Mouse (Mus musculus): Measurements from ENCODE around the gene Pcdh7.

Gene Pcdh7

DNA sequence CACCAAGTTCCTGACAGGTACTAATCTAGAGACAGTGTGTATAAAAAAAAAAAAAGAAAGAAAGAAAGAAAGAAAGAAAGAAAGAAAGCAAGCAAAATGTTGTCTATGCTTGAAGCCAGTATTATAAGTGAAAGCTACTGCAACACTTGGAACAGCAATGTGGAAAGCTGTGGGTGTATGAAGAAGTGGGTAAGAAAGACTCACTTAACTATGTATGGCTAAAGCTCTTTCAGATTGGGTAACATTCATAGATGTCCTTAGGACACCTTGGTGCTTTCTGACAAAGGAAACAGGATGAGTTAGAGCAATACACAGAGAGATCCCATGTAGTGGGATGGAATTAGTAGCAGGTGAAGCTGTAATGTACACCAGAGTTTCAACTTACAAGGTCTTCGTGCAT lies 32.6 kb downstream of the Pcdh7 start:
- DNase-seq, result no peak

DNA sequence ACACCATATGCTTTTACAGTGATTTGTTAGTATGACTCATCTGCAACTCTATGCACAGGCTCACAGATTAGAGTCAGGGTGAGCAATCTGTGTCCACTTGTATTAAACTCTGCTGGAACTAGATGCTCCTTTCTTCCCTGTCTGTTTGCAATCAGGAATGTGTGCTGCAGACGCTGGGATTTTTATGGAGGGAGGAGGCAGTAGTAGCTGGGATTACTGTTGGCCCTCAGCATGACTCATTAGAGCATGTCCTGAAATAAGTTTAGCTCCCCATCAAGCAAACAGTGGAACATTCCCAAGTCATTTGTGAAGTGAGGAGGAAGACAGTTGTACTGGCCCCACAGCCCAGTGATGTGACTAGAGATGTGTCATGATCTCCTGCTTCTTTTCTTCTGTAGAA lies 38.0 kb downstream of the Pcdh7 start:
- DNase-seq, result peak; percentile 3

DNA sequence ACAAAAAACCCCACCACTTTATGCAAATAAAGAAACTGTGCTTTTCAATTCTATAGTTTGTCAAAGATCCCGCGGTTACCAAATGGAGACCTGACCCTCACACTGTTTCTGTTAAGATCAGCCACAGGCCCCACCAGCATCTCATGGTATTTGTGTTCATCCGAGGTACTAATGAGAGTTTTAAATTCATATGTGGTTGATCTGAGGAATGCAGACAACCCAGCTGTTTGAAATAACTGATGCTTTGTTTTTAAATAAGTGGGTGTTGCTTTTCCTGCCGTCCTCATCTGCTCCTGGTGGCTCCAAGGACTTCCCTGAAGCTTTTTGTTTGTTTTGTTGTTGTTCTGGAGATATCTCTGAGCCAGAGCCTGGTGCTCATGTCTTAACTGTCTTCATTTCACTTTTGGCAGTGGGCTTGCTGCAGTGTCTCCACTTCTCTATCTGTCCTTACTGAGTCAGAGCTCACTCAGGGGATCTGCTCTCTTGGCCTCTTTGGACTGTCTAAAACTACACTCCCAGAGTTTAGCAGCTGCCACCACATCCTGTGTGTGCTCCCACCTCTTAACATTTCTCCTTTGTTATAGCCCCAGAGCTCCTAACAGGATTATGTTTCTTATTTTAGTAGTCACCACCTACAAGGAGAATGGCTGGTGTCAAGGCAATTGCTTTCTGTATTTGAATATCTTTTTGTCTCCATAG lies 39.1 kb downstream of the Pcdh7 start:
- peak; percentile 4 for DNase-seq

DNA sequence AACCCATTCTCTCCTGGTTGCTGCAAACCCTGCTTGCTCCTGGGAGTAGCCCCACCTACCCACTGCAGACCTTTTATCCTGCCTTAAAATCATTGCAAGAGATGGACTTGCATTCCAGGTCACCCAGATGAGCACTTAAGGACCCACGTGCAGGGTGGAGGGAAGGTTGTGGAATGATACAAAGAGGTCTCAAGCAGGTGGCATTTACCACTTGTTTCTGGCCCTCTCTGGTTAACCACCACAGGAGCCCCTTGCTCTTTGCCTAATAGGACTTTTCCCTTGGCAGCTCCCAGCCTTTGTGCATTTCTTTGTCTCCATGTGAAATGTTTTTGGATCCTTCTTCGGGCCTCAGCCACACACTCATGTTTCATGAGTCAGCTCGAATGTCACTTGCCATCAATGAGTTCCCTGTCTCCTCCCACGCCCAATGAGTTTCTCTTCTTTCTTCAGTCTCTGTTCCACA lies 39.7 kb downstream of the Pcdh7 start:
- peak; percentile 2 for DNase-seq

DNA sequence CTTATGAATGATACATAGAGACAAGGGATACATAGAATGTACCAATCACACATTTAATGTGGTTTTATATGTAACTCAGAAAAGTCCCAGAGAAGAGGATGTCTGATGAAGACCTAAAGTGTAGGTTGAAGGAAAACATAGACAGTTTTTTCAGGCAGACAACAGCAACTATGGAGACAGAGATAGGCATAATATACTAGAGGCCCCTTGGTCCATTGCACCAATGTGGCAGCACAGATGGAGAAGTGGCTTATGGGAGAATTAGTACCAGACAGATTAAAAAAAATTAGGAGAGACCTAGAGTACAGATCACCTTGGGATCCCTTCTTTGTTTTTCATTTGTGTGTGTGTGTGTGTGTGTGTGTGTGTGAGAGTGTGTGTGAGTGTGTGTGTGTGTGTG lies 41.2 kb downstream of the Pcdh7 start:
- DNase-seq, result no peak

DNA sequence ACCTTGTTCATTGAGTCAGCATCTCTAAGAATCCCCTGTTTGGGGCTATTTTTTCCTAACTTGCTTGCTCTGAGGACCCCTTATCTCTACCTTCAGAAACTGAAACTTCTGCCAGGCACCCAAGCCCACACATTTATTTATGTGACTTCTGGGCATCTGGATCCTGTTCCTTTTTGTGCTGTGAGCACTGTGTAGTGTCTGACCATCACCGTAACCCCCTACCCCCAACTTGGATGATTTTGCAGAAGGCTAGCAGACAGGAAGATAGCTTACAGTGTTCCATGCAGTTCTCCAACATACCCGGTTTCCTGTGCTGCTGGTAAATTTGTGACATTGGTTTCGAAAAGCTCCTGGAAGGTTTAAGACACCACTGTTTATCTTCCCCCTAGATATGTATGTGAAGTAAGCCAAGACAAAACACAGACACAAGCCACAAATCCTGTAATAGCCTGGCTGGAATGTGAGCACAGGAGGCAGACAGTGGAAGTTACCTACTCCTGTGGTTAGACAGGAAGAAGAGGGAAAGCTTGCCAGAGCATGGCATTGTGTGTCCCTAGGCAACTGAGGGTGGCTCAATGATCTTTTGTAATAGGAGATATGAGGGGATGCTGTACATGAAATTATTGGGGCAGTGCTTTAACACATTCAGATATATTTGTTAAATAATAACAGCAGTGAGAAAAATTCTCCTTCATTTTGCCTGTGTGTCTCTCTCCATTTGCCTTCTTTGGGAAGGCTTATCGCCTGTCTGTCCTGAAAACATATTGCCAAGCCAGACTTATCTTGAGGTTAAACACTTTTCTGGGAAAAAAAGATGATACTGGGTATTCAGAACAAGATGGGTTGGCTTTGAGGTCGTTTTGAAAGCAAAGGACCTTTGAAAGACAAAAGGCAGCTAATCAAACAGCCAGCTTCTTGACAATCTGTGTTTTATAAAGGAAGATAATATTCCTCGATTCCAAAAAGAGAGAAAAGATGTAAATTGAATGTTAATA lies 42.6 kb downstream of the Pcdh7 start:
- DNase-seq, result no peak

DNA sequence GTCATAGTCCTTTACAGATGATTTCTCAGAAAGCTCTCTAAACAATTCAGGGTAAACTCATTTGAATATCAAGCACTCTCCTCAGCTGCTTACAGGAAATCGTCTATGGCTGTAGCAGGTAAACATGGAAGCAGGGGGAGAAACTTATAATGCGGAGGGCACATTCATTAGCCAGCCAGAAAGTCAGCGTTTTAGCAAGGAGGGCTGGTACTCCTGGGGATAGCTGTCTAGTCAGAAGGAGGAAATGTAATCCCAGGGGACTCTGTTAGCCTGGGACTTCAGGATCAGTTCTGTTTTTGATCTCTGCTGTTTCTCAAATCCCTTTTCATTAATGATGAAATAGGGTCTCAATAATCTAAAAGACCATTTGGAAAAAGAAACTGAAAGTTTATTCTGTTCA lies 47.6 kb downstream of the Pcdh7 start:
- no peak for DNase-seq

DNA sequence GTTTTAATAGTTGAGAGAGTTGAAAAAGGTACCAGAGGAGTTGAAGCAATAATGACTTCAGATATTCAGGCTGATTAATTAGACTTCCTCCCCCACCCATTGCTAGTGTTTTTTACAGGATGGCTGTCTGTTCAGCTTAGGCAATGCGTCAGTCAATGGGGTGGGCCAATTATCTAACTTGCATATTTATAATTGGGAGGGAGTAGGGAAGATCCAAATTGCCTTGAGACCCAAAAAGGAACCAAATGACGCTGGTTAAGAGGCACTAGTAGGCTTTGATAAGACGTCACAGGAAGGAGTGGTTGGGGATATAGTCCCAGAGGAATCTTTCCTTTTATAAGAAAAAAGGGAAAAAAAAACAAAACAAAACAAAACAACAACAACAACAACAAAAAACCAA lies 49.6 kb downstream of the Pcdh7 start:
- peak; percentile 28 for DNase-seq

DNA sequence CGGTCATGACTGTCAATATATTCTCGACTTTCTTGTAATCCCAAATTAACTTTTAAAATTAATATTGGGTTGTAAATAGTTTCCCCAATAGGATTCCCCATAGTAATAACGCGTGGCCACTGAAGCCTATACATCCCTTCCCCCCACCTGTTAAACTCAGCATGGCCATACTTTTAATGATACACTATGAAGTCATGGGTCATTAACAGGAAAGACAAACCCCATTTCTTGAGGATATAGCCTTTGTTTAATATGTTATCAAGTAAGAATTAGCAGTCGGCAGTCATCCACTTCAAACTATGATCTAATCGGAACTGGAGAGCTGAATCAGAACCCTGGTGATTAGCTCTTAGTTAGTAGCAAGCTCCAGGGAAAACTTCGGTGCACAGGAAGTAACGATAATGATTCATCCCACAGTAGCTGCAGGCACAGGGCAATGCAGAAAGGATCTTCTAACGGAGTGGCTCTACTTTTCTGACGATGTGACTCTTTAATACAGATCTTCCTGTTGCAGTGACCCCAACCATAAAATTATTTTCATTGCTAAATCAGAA lies 50.8 kb downstream of the Pcdh7 start:
- DNase-seq, result no peak

DNA sequence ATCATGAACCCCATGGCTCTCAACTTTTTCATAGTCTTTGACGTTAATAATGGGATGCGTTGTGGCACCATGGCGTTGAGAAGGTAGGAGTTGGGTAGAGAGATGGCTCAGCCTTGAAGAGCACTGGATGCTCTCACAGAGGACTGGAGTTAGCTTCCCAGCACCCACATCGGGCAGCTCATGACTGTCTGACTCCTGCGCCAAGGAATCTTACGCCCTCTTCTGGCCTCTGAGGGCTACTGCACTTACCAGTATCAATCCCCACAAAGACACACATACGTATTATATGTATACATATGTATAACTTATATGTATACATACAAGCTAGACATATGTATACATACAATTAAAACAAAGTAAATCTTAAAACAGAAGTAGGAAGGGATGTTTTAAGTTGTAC lies 51.9 kb downstream of the Pcdh7 start:
- DNase-seq, result no peak

DNA sequence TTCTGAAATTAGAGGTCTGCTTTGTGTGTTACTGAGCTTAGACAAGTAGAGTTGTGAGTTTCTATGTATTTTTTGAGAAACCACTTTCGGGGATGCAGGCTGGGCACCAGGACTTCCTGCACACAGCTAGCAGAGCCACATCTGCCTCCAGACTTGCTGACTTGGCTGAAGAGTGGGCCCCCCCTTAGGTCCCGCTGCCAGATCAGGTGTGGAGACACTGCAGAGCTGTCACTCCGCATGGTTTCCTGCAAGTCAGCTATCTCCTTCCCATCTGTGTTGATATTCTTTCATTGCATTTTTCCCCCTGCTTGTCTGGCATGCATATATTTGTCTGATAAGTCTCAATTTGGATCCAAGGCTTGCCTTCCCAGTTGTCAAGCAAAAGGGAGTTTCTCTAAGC lies 52.6 kb downstream of the Pcdh7 start:
- DNase-seq, result no peak

DNA sequence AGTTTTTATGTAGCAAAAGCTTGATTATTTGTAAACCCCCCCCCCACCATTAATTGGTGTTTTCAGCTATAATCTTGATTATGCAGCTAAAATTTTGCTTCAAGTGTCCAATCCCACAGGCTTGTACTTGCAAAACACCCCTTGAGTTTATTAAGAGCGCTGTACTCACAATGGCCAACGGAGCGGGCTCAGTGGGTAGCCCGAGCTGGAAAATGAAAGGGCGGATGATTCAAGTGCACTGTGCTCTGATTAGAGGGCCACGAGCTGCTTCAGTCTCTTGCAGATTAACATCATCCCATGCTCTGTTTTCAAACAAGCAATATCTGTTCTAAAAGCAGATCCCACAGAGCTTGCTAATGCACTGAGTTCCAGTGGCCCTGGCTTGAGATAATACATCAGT lies 53.4 kb downstream of the Pcdh7 start:
- no peak for DNase-seq

DNA sequence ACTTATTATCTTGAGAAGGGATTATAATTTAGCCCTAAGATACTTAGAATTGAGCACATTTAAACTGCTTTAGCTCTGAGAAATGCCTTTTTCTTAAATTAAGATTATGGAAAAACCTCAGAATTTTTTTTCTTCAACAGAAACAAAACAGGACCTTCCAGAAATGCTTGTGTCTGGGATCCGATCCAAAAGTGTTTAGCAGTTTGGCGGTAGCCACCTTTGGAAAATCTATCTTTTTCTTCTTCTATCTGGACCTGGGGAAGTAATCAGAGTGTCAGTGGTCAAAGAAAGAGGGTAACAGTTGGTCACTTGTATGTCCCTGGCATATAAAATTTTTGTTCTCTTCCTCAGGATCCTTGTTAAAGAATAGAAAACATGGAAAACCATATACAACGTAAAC lies 54.9 kb downstream of the Pcdh7 start:
- DNase-seq, result no peak

DNA sequence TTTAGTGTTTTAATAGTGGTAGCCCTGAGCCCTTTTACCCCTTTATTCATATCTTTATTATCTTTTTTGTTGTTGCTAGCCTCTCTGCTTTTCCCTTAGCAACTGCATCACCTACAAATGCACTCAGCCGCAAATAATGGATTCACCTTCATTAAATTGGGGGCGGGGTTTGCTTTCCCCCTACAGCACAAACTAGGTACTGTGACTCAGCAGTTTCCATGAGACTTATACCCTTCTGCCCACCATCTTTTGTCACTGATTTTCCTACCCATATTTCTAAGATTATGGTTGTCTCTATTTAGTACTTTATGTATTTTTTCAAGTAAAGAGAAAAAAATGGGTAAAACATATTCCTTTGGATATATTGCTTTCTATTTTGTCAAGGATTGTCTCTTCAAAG lies 56.7 kb downstream of the Pcdh7 start:
- DNase-seq, result no peak

DNA sequence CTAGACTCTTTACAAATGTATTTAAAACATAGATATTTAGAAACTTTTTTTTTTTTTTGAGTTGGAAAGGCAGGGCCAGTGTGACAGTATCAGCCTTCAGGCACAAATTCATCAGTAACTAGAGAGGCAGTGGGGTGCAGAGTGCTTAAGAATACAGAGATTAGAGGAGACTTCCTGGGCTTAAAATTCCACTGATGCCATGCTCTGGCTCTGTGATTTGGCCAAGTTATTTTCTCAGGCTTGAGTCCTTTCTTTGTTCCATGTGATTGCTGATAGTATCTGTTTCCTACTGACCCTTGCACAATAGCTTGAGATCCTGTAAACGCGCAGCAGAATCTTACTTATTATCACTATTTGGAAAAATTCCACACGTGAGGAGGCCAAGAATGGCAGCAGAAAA lies 60.3 kb downstream of the Pcdh7 start:
- DNase-seq, result no peak

DNA sequence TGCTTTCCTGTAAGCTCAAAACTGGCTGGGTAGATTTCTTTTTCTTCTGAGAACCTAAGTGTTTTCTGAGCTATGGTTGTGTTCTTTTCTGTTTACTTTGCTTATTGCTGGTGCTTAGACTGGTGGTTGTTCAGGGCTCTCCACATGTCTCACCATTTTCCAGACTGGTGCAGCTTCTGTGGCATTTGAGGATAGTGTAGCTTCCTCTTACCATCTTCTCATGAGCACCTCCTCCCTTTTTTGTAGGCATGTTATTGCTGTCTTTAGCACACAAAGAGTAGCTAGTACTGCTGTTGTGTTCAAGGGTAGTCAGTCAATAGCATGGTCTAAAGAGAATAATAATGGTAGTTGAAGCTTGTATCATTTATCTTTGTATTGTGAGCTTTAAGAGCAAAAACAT lies 62.2 kb downstream of the Pcdh7 start:
- no peak for DNase-seq

DNA sequence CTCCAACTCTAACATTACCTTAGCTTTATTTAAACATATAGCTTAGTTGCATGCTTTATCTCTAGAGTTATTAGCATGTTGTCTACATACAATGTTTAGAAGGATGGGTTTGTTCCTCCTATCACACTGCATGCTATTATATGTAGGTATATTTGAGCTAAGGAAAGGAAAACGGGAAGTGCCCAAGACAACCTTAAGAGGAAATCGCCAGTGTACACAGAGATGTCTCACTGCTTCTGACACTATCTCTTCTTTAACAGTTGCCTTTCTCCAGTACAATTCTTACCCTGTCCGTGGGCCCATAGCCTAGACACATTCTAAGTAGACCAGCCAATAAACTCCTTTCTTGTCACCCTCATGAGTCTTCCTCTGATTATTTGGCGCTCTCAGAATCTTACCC lies 62.8 kb downstream of the Pcdh7 start:
- DNase-seq, result no peak

DNA sequence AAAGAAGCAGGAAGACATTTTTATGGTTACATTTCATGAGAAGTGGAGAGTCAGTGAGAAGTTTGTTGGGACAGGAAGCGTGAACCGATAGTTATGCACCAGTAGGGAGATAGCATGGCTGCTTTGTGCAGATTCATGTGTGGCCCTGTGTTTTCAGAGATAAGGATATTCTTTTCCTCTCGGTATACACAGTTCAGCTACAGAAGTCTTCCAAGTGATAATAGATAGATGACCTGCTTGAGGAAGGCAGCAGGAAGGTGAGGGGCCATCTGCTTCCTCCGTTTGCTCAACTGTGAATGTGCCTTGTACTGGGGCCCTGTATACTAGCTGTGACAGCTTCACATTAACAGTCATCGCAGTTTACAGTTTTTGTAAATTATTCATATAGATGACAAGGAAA lies 64.2 kb downstream of the Pcdh7 start:
- DNase-seq, result no peak

DNA sequence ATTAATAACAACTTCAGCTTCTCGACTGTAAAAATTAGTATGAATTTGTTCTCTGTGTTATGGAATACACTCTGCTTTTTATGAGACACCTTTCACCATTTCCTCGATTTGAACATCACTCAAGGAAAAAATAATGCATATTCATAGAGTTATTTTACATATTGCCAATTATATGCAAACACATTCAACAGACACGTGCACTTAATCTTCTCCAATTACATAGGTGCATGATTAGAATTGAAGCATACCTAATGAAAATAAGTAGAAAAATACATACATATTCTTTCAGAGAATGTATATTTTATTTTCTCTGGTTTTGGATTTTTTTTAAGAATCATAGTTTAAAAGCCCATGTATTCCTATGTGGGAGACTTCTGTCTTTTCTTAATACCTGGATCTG lies 64.8 kb downstream of the Pcdh7 start:
- DNase-seq, result no peak

DNA sequence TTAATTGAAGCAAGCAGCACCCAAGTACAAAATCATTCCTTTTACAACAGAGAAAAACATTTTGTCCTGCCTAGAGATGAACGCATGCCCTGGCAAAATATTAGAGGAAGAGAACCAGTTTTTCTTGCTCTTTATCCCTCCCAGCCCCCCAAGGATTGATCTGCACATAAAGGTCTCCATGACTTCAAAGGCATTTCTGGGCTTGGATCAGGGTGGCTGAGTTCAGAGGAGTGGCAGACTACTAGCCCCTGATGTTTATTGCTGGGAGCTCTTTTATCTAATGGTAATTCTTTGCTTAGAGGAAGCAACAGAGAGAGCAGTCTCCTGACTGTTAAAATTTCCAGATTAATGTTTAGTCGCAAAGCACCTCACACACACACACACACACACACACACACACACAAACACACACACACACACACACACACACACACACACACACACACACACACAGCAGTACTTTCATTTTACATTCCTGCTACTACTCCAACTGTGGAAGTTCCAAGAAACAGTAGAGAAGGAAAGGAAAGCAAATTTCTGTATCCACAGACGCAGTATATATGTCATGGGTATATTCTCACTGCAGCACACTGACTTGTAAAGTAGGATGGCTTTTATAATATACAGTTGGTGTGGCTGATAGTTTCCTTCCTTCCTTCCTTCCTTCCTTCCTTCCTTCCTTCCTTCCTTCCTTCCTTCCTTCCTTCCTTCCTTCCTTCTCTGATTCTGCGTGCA lies 71.2 kb downstream of the Pcdh7 start:
- no peak for DNase-seq

DNA sequence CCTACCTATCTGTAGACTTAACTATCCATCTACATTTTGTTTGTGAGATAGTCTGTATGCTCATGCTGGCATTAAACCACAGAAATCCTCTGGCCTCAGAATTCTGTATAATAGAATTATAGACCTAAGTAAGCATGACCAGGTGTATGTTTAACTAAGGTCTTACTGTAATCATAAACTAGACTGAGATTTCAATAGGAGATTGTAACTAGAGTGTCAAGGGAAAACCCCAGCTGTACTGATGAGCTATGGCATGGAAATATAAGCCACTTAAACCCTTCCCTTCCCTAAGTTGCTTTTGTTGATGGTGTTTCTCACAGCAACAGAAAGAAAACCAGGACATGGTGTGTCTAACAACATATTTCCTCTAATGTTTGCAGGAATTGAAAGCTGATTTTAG lies 78.6 kb downstream of the Pcdh7 start:
- no peak for DNase-seq

DNA sequence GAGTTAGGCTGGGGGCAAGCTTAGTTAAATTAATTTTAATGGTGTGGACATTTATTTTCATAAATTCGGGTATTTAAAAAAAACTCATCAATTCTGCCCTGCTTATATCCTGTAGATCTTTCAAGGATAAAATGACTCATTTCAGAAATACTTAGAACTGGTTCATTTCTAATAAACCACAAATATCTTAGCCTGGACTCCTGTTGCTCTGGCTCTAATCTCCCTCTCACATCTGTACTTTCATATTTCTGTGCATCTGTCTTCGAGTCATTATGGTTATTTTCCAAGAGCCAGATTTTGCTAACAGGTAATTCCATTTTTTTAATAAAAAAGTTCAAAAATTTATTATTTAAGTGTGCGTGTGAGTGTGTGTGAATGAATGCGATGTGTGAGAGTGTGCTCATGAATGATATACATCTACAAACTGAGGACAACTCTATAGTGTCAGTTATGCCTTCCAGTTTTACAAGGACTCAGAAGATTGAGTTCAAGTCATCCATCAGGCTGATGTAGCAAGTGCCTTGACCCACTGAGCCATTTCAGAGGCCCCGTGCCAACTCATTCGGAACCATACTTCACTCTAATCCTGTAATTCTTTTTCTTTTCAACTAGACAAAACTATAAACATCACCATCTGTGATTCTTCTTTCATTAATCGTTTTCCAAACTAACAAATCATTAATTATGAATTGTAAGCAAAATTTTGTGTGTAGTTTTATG lies 80.3 kb downstream of the Pcdh7 start:
- no peak for DNase-seq

DNA sequence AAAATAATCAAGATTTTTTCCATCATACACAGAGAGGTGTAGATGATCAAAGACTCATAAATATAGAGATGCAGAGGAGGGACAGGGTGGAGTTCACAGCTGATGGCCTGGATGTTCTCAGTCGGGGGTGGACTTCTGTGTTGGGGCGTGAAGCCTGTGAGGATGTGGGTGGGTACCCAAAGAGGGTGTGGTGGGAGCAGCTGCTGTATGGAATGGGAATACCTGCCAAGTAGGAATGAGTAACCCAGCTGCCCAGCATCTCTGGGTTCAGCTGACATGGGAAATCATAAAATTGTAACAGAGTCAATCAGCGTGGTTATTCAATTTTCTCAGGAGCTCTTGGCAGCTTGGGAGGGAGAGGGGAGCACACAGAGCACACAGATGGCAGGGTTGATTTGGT lies 85.3 kb downstream of the Pcdh7 start:
- no peak for DNase-seq
